Mouse (Mus musculus) layer of hippocampus, postnatal 14 days (tissue): Measurements from ENCODE around the gene Tkt. TPM values are rescaled to one million over a fixed set of nuclear protein-coding genes. Genes with fewer than 3 reads are reported as not detected.

Experiments
- DNase-seq, 2 experiments: peaks; one replicate each; pipeline ENCODE4 v3.0.0; 2021 to 2022; ENCODE audit warnings: low spot score in 2 of 2, mixed read lengths in 1 of 2
- microRNA-seq, 2 experiments: library from miRNA; unstranded; fragments of <30 nt; microRNA quantifications; one replicate each; pipeline ENCODE4 v1.2.0; 2021
- total RNA-seq, 2 experiments: library from RNA; stranded (reverse); gene quantifications; 2 replicates each; pipeline ENCODE4 v1.2.3; 2021

Gene Tkt
- total RNA-seq, 2 experiments from 2014 or later = 170 to 200 TPM

GRCm38 (mm10) chr14:30612962-30613715 is 65.0 kb downstream of the Tkt start:
- DNase-seq = no peak

- no peak for DNase-seq
Measured at GRCm38 (mm10) chr14:30616751-30617150, 68.6 kb downstream of the Tkt start.

- DNase-seq = no peak
Measured at GRCm38 (mm10) chr14:30618746-30619275, 70.7 kb downstream of the Tkt start.

GRCm38 (mm10) chr14:30619982-30620578 is 71.9 kb downstream of the Tkt start:
- DNase-seq = no peak

GRCm38 (mm10) chr14:30622130-30622529 is 74.0 kb downstream of the Tkt start:
- no peak for DNase-seq

GRCm38 (mm10) chr14:30622556-30622955 is 74.4 kb downstream of the Tkt start:
- no peak for DNase-seq

Small RNA genes within 50 kb of the gene (microRNA-seq; reads per million reads assigned to microRNA genes)
- 10.0 to 11.6 reads per million in 2 experiments for gene Mir3076

Other genes starting within 250 kb of the Tkt start
- 10 to 100 TPM; 19.3 to 21.5 TPM for gene Dcp1a, start 68.8 kb upstream of the Tkt start, total RNA-seq
- gene Cacna1d, start 56.9 kb upstream of the Tkt start, total RNA-seq = 10 to 100 TPM; 49.8 to 56.7 TPM
- gene Prkcd, start 77.9 kb downstream of the Tkt start, total RNA-seq = 10 to 100 TPM; 51.0 to 55.9 TPM
- 10 to 100 TPM; 11.0 to 11.7 TPM for gene Rft1, start 106.0 kb downstream of the Tkt start, total RNA-seq
- 10 to 100 TPM; 25.4 to 27.8 TPM for gene Sfmbt1, start 166.5 kb downstream of the Tkt start, total RNA-seq